Mouse (Mus musculus) lung, postnatal 0 days (tissue): ENCODE data around the gene Ptprg.

Experiments
- CTCF ChIP-seq: IDR thresholded peaks from 2 replicates; pipeline ENCODE4 v1.5.1; 2016; ENCODE audit warnings: antibody characterized with exemption, mild to moderate bottlenecking
- EP300 ChIP-seq: IDR thresholded peaks from 2 replicates; pipeline ENCODE4 v1.6.1; 2016; ENCODE audit warnings: antibody characterized with exemption, mild to moderate bottlenecking, control low read depth

DNA sequence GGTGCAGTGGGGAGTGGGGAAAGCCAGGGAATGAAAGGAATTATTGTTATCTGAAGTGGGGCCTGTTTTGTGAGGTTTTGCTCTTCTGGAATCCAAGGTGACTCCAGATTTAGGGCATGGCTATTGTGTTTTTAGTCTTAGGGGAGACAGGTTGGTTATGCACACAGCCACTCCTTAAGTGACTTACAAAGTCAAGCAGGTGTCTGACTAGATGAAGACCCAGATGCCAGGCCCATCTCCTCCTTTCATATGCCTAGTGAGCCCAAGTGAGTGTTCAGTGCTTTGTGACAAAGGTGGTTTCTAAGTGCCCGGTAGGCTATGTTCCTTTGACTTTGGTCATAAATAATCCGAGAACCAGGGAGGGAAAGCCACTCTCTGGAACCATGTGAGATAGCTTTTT lies 381.2 kb downstream of the Ptprg start:
- TF ChIP-seq CTCF (no peak), EP300 (no peak)
